Mouse (Mus musculus) left cerebral cortex, adult 2 months (tissue): ENCODE results near the gene Ptprc. TPM values are rescaled to one million over a fixed set of nuclear protein-coding genes. Genes with fewer than 3 reads are reported as not detected.

Experiments
- DNase-seq, 2 experiments: peaks; one replicate each; pipeline ENCODE4 v3.0.0; 2021 to 2022; ENCODE audit warnings: low spot score in 2 of 2, mixed read lengths in 1 of 2; ENCODE audit errors: extremely low spot score in 1 of 2
- H3K27ac ChIP-seq: fragments of 200-600 bp; 2 replicates; pipeline ENCODE4 v1.8.1; 2022
- H3K4me3 ChIP-seq: fragments of 200-600 bp; 2 replicates; pipeline ENCODE4 v1.8.1; 2022
- CTCF ChIP-seq: fragments of 200-600 bp; IDR thresholded peaks from 2 replicates; pipeline ENCODE4 v1.8.1; 2022; ENCODE audit warnings: antibody characterized with exemption, mild to moderate bottlenecking, moderate library complexity
- intact Hi-C: fragments of 180-260 bp; cut with DNase I; formaldehyde crosslinking; loops from one replicate; pipeline ENCODE4 v1.15.1; 2025
- total RNA-seq, 2 experiments: library from RNA; stranded (reverse); gene quantifications; 2 replicates each; pipeline ENCODE4 v1.2.3; 2021

Gene Ptprc
- total RNA-seq, 2 experiments from 2014 or later = 1.7 to 3.4 TPM

DNA sequence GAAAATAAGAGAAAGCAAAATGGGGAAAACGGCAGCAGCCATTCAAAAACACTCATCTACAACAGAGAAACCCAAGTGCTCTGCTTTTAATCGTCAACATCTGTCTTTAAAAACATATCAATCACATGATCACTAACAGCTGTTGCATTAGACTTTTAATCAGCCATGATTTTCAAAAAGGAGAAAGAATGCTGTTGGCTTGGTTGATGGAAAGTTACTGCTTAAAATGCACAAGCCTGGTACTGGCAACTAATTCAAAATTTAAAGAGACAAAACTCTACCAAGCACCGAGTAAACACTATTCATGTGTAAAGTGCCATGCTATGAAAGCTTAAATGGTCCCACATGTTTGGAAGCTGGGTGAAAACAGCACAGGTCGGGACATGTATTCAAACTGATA is 151.9 kb downstream of the Ptprc start:
- no peak overlapping the region for H3K27ac ChIP-seq
- DNase-seq = no peak
- TF ChIP-seq CTCF = no peak
- intact Hi-C loops = no loop called here
- no peak overlapping the region for H3K4me3 ChIP-seq

DNA sequence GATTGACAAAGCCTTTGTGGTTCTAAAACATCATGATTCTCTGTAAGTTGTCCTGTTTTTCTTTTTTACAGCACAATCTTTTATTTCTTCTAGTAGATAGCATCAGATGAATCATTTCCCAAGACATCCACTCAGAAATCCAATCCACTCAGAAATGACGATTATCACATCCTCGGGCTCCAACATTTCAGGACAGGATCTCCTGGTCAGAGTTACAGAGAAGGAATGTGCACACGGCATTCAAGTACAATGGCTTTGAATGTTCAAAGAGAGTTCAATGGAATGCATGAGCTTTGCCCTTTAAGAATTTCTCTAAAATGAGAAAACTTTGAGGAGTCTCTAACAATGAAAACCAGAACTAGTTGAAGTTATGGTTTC is 152.6 kb downstream of the Ptprc start:
- H3K4me3 ChIP-seq = no peak overlapping the region
- intact Hi-C loops = no loop called here
- no peak for TF ChIP-seq CTCF
- DNase-seq = no peak
- no peak overlapping the region for H3K27ac ChIP-seq

GRCm38 (mm10) chr1:138021962-138022917 is 153.3 kb downstream of the Ptprc start:
- intact Hi-C loops = no loop called here
- no peak overlapping the region for H3K27ac ChIP-seq
- DNase-seq = no peak

More at GRCm38 (mm10) chr1:138021962-138022917, 153.3 kb downstream of the Ptprc start:
- H3K4me3 ChIP-seq = no peak overlapping the region
- TF ChIP-seq CTCF = no peak

Other genes with a start within 250 kb of the Ptprc start
- not detected for gene Atp6v1g3, start 98.0 kb upstream of the Ptprc start, total RNA-seq